Mouse (Mus musculus): ENCODE data around the gene Pcsk6.

DNA sequence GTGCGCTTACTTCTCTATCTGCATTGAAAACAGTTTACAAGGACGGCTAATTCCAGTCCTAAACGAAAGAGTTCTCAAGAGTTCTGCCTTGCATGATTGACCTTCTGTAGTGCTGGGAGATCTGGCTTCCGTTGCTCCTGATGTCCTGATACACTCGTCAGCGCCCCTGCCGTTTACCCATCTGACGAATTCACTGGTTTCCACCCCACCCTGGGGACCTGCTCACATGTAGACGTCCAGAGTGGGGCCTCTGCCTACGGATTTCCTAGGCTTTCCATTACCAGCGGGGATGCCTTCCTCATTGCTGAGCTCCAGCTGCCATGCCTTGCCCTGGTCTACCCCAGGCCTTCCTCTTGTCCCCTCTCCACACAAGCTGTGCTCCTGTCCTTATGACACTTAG lies 39.7 kb downstream of the Pcsk6 start:
- no peak for TF ChIP-seq USF1 (IDR thresholded peaks at IDR 0.05; ENCODE audit: low read depth)
- no peak for TF ChIP-seq MAX (IDR thresholded peaks at IDR 0.05)
